In the genomic region with DNA sequence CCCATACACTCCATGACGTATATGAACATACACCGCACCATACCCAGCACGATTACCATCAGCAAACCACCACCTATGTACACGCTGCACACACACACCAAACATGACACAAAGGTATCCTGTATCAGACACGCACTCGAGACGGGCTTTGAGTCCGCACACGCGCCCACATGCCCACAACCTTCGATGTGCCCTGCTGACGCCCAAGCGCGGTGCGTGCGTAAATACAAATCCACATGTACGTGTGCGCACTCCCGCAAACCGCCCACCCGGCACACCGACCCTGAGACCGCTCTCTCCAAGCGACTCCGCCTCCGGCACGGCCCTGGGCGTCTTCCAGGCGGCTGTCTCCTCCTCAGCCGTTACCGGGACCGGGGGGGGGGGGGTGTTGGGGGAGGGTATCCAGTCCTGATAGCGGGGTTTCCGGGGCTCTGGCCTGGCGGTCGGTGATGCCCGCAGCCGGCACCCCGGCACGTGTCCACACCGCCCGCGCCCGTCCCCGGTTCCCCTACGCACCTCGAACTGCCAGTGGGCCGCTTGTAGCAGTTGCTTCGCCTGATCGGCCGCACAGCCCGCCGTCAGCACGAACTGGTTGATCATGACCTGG, we compare ENCODE assay signal across 9 mouse cellular contexts. TPM values are rescaled to one million over a fixed set of nuclear protein-coding genes. Genes with fewer than 3 reads are reported as not detected.
DNase-seq lines count a peak whose midpoint lies in the region; ATAC-seq and TF ChIP-seq lines count a peak whose summit lies in the region.
"Had no signal": no experiment of that assay in that cellular context is flagged by ENCODE, and none has a peak within 500 bp of the region (broad histone marks: within the 10 kb centered on the region; RNA-seq: fewer than 3 reads in every experiment).

No protein-coding gene starts in this region.

- intact Hi-C loops in left cerebral cortex, adult 2 months (cut with DNase I), result loop anchor here (1.0 kb wide), 1 partner anchor 34 kb away; no protein-coding TSS in a partner anchor

- H3K4me1 ChIP-seq in forebrain, embryonic 15.5 days, result peaks cover 47% of the 10 kb centered on the region
- peaks cover 34% of the 10 kb centered on the region for H3K4me1 ChIP-seq in midbrain, embryonic 10.5 days

- peak overlapping the region; percentile 98 for H3K27ac ChIP-seq in forebrain, embryonic 15.5 days (replicated peaks)
- peak overlapping the region; percentile 98 for H3K27ac ChIP-seq in left cerebral cortex, adult 2 months
- peak overlapping the region; percentile 92 for H3K27ac ChIP-seq in midbrain, embryonic 10.5 days (replicated peaks)

- no peaks in the 10 kb centered on the region for H3K9me3 ChIP-seq in forebrain, embryonic 15.5 days
- no peaks in the 10 kb centered on the region for H3K9me3 ChIP-seq in midbrain, embryonic 10.5 days (replicated peaks)

- H3K27me3 ChIP-seq in forebrain, embryonic 15.5 days, result no peaks in the 10 kb centered on the region
- no peaks in the 10 kb centered on the region for H3K27me3 ChIP-seq in midbrain, embryonic 10.5 days (ENCODE audit: low read depth, poor library complexity, severe bottlenecking)

- ATAC-seq in forebrain, embryonic 15.5 days (replicated peaks), result peak; percentile 18

- peak overlapping the region; percentile 80 for H3K9ac ChIP-seq in forebrain, embryonic 15.5 days (replicated peaks)

- H3K36me3 ChIP-seq in forebrain, embryonic 15.5 days, result peaks cover 10% of the 10 kb centered on the region
- peaks cover 25% of the 10 kb centered on the region for H3K36me3 ChIP-seq in midbrain, embryonic 10.5 days

- H3K4me2 ChIP-seq in forebrain, embryonic 15.5 days (replicated peaks), result peak overlapping the region; percentile 78

- TF ChIP-seq CTCF in left cerebral cortex, adult 2 months (IDR thresholded peaks at IDR 0.05), result no peak

- peak overlapping the region; percentile 91 for H3K4me3 ChIP-seq in forebrain, embryonic 15.5 days
- H3K4me3 ChIP-seq in left cerebral cortex, adult 2 months, result peak overlapping the region; percentile 99
- peak overlapping the region; percentile 88 for H3K4me3 ChIP-seq in midbrain, embryonic 10.5 days

- WGBS in forebrain, embryonic 15.5 days, result under 1% methylated on average over 54 of the region's 54 CpGs
- under 1% methylated on average over 54 of the region's 54 CpGs for WGBS in midbrain, embryonic 10.5 days

- DNase-seq in adrenal gland, postnatal 25 days, result peak; percentile 65
- no peak for DNase-seq in adrenal gland, postnatal 4 days (ENCODE audit: low spot score in 2 of 2)
- peak; percentile 37 for DNase-seq in urinary bladder, postnatal 14 days (ENCODE audit: low spot score)
- no peak for DNase-seq in urinary bladder, postnatal 4 days (ENCODE audit: low spot score in 2 of 2)
- DNase-seq in left cerebral cortex, adult 2 months (ENCODE audit: extremely low spot score in 1 of 2, low spot score in 2 of 2), result peak in 1 of 2 experiments; percentile 63
- no peak for DNase-seq in midbrain, embryonic 10.5 days (ENCODE audit: low spot score)
- DNase-seq in spleen, postnatal 4 days (ENCODE audit: low spot score in 2 of 2), result peak; percentile 50 to 77

RNA-seq across cellular contexts. Expression of gene Ubald1, which starts 0.9 kb away (rescaled TPM):
- total RNA-seq in adrenal gland, postnatal 25 days (2021), result 41.3 and 44.3 TPM in 2 replicates
- total RNA-seq in adrenal gland, postnatal 4 days (2021), result 10 to 100 TPM; 32.7 to 36.3 TPM
- 45.1 and 47.6 TPM in 2 replicates for polyA plus RNA-seq in forebrain, embryonic 15.5 days (2015; fragmentation: Nextera tagmentation; extraction: Ambion mirVana)
- 10 to 100 TPM; 91.8 to 93.7 TPM for total RNA-seq in left cerebral cortex, adult 2 months (2021)
- polyA plus RNA-seq in midbrain, embryonic 10.5 days (2016; fragmentation: Nextera tagmentation; extraction: Ambion mirVana), result 29.6 and 36.0 TPM in 2 replicates

RNA-seq across cellular contexts. Expression of gene Mgrn1, which starts 6.8 kb away (rescaled TPM):
- total RNA-seq in adrenal gland, postnatal 25 days (2021), result 75.1 and 85.4 TPM in 2 replicates
- 10 to 100 TPM; 91.7 to 96.1 TPM for total RNA-seq in adrenal gland, postnatal 4 days (2021)
- 95.8 and 102 TPM in 2 replicates for polyA plus RNA-seq in forebrain, embryonic 15.5 days (2015; fragmentation: Nextera tagmentation; extraction: Ambion mirVana)
- 100 to 1,000 TPM; 208 to 211 TPM for total RNA-seq in left cerebral cortex, adult 2 months (2021)
- polyA plus RNA-seq in midbrain, embryonic 10.5 days (2016; fragmentation: Nextera tagmentation; extraction: Ambion mirVana), result 68.5 and 78.2 TPM in 2 replicates

RNA-seq across cellular contexts. Expression of gene 4930562C15Rik, which starts 44.0 kb away (rescaled TPM):
- not detected in 2 replicates for total RNA-seq in adrenal gland, postnatal 25 days (2021)
- total RNA-seq in adrenal gland, postnatal 4 days (2021), result under 1 TPM in 1 of 2 experiments, not detected in 1; 0.11 TPM
- 0.56 and 0.75 TPM in 2 replicates for polyA plus RNA-seq in forebrain, embryonic 15.5 days (2015; fragmentation: Nextera tagmentation; extraction: Ambion mirVana)
- total RNA-seq in left cerebral cortex, adult 2 months (2021), result not detected
- 0.30 and 0.39 TPM in 2 replicates for polyA plus RNA-seq in midbrain, embryonic 10.5 days (2016; fragmentation: Nextera tagmentation; extraction: Ambion mirVana)
- polyA plus RNA-seq: large intestine, adult 2 months had no signal

RNA-seq across cellular contexts. Expression of gene Nudt16l1, which starts 59.4 kb away (rescaled TPM):
- 63.9 and 76.9 TPM in 2 replicates for total RNA-seq in adrenal gland, postnatal 25 days (2021)
- 100 to 1,000 TPM; 105 to 110 TPM for total RNA-seq in adrenal gland, postnatal 4 days (2021)
- polyA plus RNA-seq in forebrain, embryonic 15.5 days (2015; fragmentation: Nextera tagmentation; extraction: Ambion mirVana), result 138 and 139 TPM in 2 replicates
- 10 to 100 TPM; 70.1 to 71.4 TPM for total RNA-seq in left cerebral cortex, adult 2 months (2021)
- polyA plus RNA-seq in midbrain, embryonic 10.5 days (2016; fragmentation: Nextera tagmentation; extraction: Ambion mirVana), result 136 and 141 TPM in 2 replicates

Comparison
In these comparisons a context has a peak if more than half of its experiments do, and no peak if none do; other contexts are left out.
1. DNase-seq: peak in adrenal gland, postnatal 25 days (single experiment), urinary bladder, postnatal 14 days (single experiment) and spleen, postnatal 4 days (2 of 2); none in adrenal gland, postnatal 4 days (0 of 2), urinary bladder, postnatal 4 days (0 of 2) and midbrain, embryonic 10.5 days (single experiment).
2. Peak in every context shown above with its lines, with median percentiles within 50 percentile points of each other: H3K27ac ChIP-seq and H3K4me3 ChIP-seq.